Mouse (Mus musculus) embryo, embryonic 10 days (tissue): Measurements from ENCODE around the gene 9630041A04Rik.

Source experiments
- DNase-seq: peaks from one replicate; pipeline ENCODE4 v3.0.0-alpha.2; 2015; ENCODE audit warnings: low spot score

9630041A04Rik gene

GRCm38 (mm10) chr9:101919324-101919723, 57.7 kb downstream of the 9630041A04Rik start:
- DNase-seq: no peak

GRCm38 (mm10) chr9:101922846-101923245, 61.2 kb downstream of the 9630041A04Rik start:
- DNase-seq: no peak

GRCm38 (mm10) chr9:101924829-101925228, 63.2 kb downstream of the 9630041A04Rik start:
- no peak for DNase-seq

GRCm38 (mm10) chr9:101933946-101934573, 72.4 kb downstream of the 9630041A04Rik start:
- DNase-seq: no peak

GRCm38 (mm10) chr9:101934887-101935286, 73.2 kb downstream of the 9630041A04Rik start:
- peak; percentile 21 for DNase-seq

- no peak for DNase-seq
Observed at GRCm38 (mm10) chr9:101938066-101938465, 76.4 kb downstream of the 9630041A04Rik start.

GRCm38 (mm10) chr9:101939006-101939405, 77.4 kb downstream of the 9630041A04Rik start:
- no peak for DNase-seq

- no peak for DNase-seq
Observed at GRCm38 (mm10) chr9:101940182-101940581, 78.5 kb downstream of the 9630041A04Rik start.

GRCm38 (mm10) chr9:101942058-101942669, 80.5 kb downstream of the 9630041A04Rik start:
- no peak for DNase-seq

- no peak for DNase-seq
Observed at GRCm38 (mm10) chr9:101945326-101945725, 83.7 kb downstream of the 9630041A04Rik start.

GRCm38 (mm10) chr9:101945814-101946213, 84.2 kb downstream of the 9630041A04Rik start:
- DNase-seq: no peak

GRCm38 (mm10) chr9:101950101-101950500, 88.5 kb downstream of the 9630041A04Rik start:
- DNase-seq: no peak

GRCm38 (mm10) chr9:101954529-101954928, 92.9 kb downstream of the 9630041A04Rik start:
- no peak for DNase-seq

GRCm38 (mm10) chr9:101956228-101956627, 94.6 kb downstream of the 9630041A04Rik start:
- no peak for DNase-seq

GRCm38 (mm10) chr9:101971806-101972205, 110.2 kb downstream of the 9630041A04Rik start:
- DNase-seq: no peak

- no peak for DNase-seq
Observed at GRCm38 (mm10) chr9:101972314-101972713, 110.7 kb downstream of the 9630041A04Rik start.

GRCm38 (mm10) chr9:101976884-101977465, 115.3 kb downstream of the 9630041A04Rik start:
- no peak for DNase-seq

GRCm38 (mm10) chr9:101981161-101981560, 119.5 kb downstream of the 9630041A04Rik start:
- no peak for DNase-seq

GRCm38 (mm10) chr9:101982378-101982777, 120.7 kb downstream of the 9630041A04Rik start:
- DNase-seq: no peak

GRCm38 (mm10) chr9:101986910-101987309, 125.3 kb downstream of the 9630041A04Rik start:
- no peak for DNase-seq

- DNase-seq: no peak
Observed at GRCm38 (mm10) chr9:101990032-101990431, 128.4 kb downstream of the 9630041A04Rik start.

- no peak for DNase-seq
Observed at GRCm38 (mm10) chr9:101990836-101991235, 129.2 kb downstream of the 9630041A04Rik start.
